Mouse (Mus musculus): Measurements from ENCODE around the gene Prim2. TPM values are rescaled to one million over a fixed set of nuclear protein-coding genes. Genes with fewer than 3 reads are reported as not detected.

The Prim2 gene
- polyA plus RNA-seq, 1 experiment from 2014 or later = 15.7 TPM

GRCm38 (mm10) chr1:33650875-33651274 lies 18.7 kb downstream of the Prim2 start:
- no peaks in the 10 kb centered on the region for H3K4me1 ChIP-seq (replicated peaks)
- no peaks in the 10 kb centered on the region for H3K27me3 ChIP-seq
- peaks cover 11% of the 10 kb centered on the region; the same call in 1 of the 2 replicates for H3K36me3 ChIP-seq
- no peak overlapping the region for H3K4me3 ChIP-seq
- no peaks in the 10 kb centered on the region for H3K9me3 ChIP-seq (replicated peaks)
- ATAC-seq (replicated peaks; ENCODE audit: insufficient number of reproducible peaks, insufficient read depth, low FRiP score, low read depth) = no peak
- no peak overlapping the region for H3K27ac ChIP-seq
- no peak overlapping the region for H3K9ac ChIP-seq
- H3K4me2 ChIP-seq = no peak overlapping the region
- 89% methylated on average over 11 of the region's 11 CpGs for WGBS

GRCm38 (mm10) chr1:33649534-33650108 lies 20.0 kb downstream of the Prim2 start:
- H3K4me2 ChIP-seq = no peak overlapping the region

DNA sequence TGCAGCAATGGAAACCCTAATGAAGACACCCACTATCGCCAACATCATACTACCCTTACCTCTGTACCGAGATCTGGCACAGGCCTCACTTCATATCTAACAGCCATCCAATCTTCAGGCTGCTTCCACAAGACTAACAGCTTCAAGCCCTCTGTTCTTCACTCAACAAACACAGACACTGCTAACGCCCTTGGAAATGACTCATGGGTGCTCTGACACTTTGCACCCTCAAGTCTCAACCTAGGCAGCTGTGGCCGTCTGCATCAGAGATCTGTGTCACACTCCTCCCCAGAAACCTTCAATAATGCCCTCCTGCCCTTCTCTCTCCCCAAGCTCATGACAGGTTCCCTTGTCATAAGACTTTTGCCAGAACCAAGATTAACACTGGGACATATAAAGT lies 20.6 kb downstream of the Prim2 start:
- no peak for ATAC-seq (replicated peaks; ENCODE audit: insufficient number of reproducible peaks, insufficient read depth, low FRiP score, low read depth)
- H3K27me3 ChIP-seq = no peaks in the 10 kb centered on the region
- no peak overlapping the region for H3K27ac ChIP-seq
- H3K36me3 ChIP-seq = peaks cover 11% of the 10 kb centered on the region; the same call in 1 of the 2 replicates
- H3K4me3 ChIP-seq = no peak overlapping the region
- no peaks in the 10 kb centered on the region for H3K9me3 ChIP-seq (replicated peaks)
- WGBS = 83% methylated on average over 4 of the region's 4 CpGs
- H3K4me2 ChIP-seq = no peak overlapping the region
- no peaks in the 10 kb centered on the region for H3K4me1 ChIP-seq (replicated peaks)
- H3K9ac ChIP-seq = no peak overlapping the region

More at GRCm38 (mm10) chr1:33649534-33650108, 20.0 kb downstream of the Prim2 start:
- H3K9me3 ChIP-seq (replicated peaks) = no peaks in the 10 kb centered on the region
- H3K27me3 ChIP-seq = no peaks in the 10 kb centered on the region
- H3K4me1 ChIP-seq (replicated peaks) = no peaks in the 10 kb centered on the region
- no peak for ATAC-seq (replicated peaks; ENCODE audit: insufficient number of reproducible peaks, insufficient read depth, low FRiP score, low read depth)
- H3K9ac ChIP-seq = no peak overlapping the region
- H3K4me3 ChIP-seq = no peak overlapping the region
- H3K36me3 ChIP-seq = peaks cover 11% of the 10 kb centered on the region; the same call in 1 of the 2 replicates
- no peak overlapping the region for H3K27ac ChIP-seq
- 88% methylated on average over 9 of the region's 9 CpGs for WGBS

GRCm38 (mm10) chr1:33647661-33648060 lies 21.9 kb downstream of the Prim2 start:
- H3K9ac ChIP-seq = no peak overlapping the region
- no peak overlapping the region for H3K27ac ChIP-seq
- H3K9me3 ChIP-seq (replicated peaks) = no peaks in the 10 kb centered on the region
- peaks cover 11% of the 10 kb centered on the region; the same call in 1 of the 2 replicates for H3K36me3 ChIP-seq
- H3K4me3 ChIP-seq = no peak overlapping the region
- no peaks in the 10 kb centered on the region for H3K27me3 ChIP-seq
- H3K4me2 ChIP-seq = no peak overlapping the region
- no peaks in the 10 kb centered on the region for H3K4me1 ChIP-seq (replicated peaks)
- no peak for ATAC-seq (replicated peaks; ENCODE audit: insufficient number of reproducible peaks, insufficient read depth, low FRiP score, low read depth)
- 77% methylated on average over 4 of the region's 4 CpGs for WGBS

DNA sequence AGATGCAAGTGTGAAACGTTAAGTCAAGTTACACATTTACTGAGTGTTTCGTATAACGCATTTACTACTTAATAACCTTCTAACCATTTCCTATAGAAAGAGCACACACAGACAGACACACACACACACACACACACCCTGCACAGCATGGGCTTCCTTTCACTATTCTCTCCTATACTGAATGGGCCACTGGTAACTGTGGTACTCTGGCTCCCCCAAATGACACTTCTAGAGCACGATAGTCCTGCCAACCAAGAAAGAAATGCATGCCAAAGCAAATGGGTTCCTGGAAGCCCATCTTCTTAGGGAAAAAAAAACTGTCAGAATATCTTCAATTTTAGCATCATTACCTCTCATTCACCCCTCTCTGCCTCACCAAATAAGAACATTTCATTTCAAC lies 22.4 kb downstream of the Prim2 start:
- Histone ChIP-seq H3K4me2 (no peak overlapping the region), H3K9ac (no peak overlapping the region), H3K4me1 (replicated peaks) (no peaks in the 10 kb centered on the region), H3K27me3 (no peaks in the 10 kb centered on the region), H3K4me3 (no peak overlapping the region), H3K27ac (no peak overlapping the region), H3K9me3 (replicated peaks) (no peaks in the 10 kb centered on the region), H3K36me3 (peaks cover 11% of the 10 kb centered on the region; the same call in 1 of the 2 replicates)
- WGBS = 75% methylated on average over 4 of the region's 4 CpGs
- ATAC-seq (replicated peaks; ENCODE audit: insufficient number of reproducible peaks, insufficient read depth, low FRiP score, low read depth) = no peak

DNA sequence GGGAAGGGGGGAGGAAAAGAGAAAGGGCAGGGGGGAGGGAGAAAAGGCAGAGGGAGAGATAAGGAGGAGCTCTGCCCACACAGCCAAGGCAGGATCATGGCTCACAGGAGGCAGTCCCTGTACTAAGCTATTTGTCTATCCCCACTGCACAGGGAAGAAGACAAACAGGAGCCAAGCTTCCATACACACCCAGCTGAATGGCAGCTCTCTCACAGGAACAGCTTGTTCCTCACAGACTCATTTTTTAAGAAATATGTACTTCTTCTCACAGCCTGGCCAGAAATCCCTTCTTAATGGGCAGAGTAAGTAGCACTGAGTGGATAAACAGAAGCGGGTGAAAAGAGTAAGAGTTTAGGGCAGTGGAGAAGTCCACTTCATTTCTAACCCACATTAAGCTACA lies 23.9 kb downstream of the Prim2 start:
- Histone ChIP-seq H3K4me2 (no peak overlapping the region), H3K9ac (no peak overlapping the region), H3K27ac (no peak overlapping the region), H3K27me3 (no peaks in the 10 kb centered on the region), H3K4me3 (no peak overlapping the region), H3K4me1 (replicated peaks) (no peaks in the 10 kb centered on the region), H3K36me3 (peaks cover 2% of the 10 kb centered on the region; the same call in 1 of the 2 replicates), H3K9me3 (replicated peaks) (no peaks in the 10 kb centered on the region)
- 87% methylated on average over 1 of the region's 1 CpGs for WGBS
- ATAC-seq (replicated peaks; ENCODE audit: insufficient number of reproducible peaks, insufficient read depth, low FRiP score, low read depth) = no peak

DNA sequence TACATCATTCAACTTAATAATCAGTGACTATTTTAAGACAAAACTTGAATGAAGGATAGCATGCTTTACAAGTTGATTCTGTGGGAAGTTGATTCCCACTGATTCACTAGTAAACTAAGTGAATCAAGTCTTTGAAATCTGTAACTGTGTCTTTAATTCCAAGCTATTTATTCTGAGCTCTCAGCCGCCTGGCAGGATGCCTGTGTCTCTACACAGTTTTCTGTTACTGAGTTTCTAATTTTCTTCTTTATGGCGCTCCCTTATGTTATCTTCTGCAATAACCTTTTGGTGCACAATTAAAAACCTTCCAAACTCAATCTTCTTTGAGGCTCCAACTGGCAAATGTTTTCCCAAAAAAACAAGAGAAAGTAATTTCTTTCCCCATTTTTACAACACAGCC lies 28.5 kb downstream of the Prim2 start:
- no peak overlapping the region for H3K4me2 ChIP-seq
- H3K27me3 ChIP-seq = no peaks in the 10 kb centered on the region
- H3K9me3 ChIP-seq (replicated peaks) = no peaks in the 10 kb centered on the region
- no peak for ATAC-seq (replicated peaks; ENCODE audit: insufficient number of reproducible peaks, insufficient read depth, low FRiP score, low read depth)
- H3K9ac ChIP-seq = no peak overlapping the region
- WGBS = 86% methylated on average over 2 of the region's 2 CpGs
- peaks cover 6% of the 10 kb centered on the region; the same call in 1 of the 2 replicates for H3K36me3 ChIP-seq
- no peak overlapping the region for H3K4me3 ChIP-seq
- H3K27ac ChIP-seq = no peak overlapping the region
- H3K4me1 ChIP-seq (replicated peaks) = no peaks in the 10 kb centered on the region

- no peak for ATAC-seq (replicated peaks; ENCODE audit: insufficient number of reproducible peaks, insufficient read depth, low FRiP score, low read depth)
- H3K9ac ChIP-seq = no peak overlapping the region
- no peaks in the 10 kb centered on the region for H3K27me3 ChIP-seq
- no peaks in the 10 kb centered on the region for H3K9me3 ChIP-seq (replicated peaks)
- H3K4me3 ChIP-seq = no peak overlapping the region
- no peaks in the 10 kb centered on the region for H3K4me1 ChIP-seq (replicated peaks)
- H3K27ac ChIP-seq = no peak overlapping the region
- WGBS = 93% methylated on average over 5 of the region's 5 CpGs
- H3K4me2 ChIP-seq = no peak overlapping the region
- H3K36me3 ChIP-seq = peaks cover 6% of the 10 kb centered on the region; the same call in 1 of the 2 replicates
These were observed 29.5 kb downstream of the Prim2 start for GRCm38 (mm10) chr1:33640089-33640488.

DNA sequence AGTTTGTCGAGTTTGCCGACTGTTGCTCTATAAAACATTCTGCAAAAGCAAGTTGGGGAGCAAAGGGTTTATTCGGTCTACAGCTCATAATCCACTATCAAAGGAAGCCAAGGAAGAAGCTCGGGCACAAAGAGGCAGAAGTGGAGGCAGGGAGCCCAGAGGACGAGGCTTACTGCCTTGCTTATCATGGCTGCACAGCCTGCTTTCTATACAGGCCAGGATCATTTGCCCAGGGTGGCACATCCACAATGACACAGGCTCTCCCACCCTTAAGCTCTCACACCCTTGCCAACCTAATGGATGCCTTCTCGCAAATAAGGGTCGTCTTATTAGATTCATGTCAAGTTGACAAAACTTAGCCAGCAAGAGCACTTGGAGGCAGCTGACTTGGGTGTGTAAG lies 30.4 kb downstream of the Prim2 start:
- H3K4me3 ChIP-seq = no peak overlapping the region
- peaks cover 6% of the 10 kb centered on the region; the same call in 1 of the 2 replicates for H3K36me3 ChIP-seq
- WGBS = 88% methylated on average over 7 of the region's 7 CpGs
- H3K9ac ChIP-seq = no peak overlapping the region
- H3K4me2 ChIP-seq = no peak overlapping the region
- no peaks in the 10 kb centered on the region for H3K4me1 ChIP-seq (replicated peaks)
- no peak for ATAC-seq (replicated peaks; ENCODE audit: insufficient number of reproducible peaks, insufficient read depth, low FRiP score, low read depth)
- no peaks in the 10 kb centered on the region for H3K9me3 ChIP-seq (replicated peaks)
- H3K27ac ChIP-seq = no peak overlapping the region
- no peaks in the 10 kb centered on the region for H3K27me3 ChIP-seq

DNA sequence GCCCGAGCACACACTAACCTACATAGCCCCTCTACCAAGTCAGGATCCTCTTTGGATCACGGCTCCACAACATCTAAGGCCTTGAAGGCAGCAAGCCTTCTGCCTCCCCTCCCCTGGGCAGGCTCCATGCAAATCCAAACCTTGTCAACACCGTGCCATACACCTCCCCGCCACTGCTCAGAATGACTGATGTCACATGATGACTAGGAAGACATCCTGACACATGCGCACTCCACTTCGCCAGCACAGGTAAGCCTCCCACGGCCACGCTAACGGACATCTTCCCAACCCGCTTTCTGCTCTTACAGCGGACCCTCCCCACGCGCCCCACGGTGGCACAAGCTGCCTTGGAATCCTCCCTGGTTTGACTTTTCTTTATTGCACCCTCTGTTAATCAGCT lies 31.8 kb downstream of the Prim2 start:
- no peaks in the 10 kb centered on the region for H3K27me3 ChIP-seq
- no peaks in the 10 kb centered on the region for H3K9me3 ChIP-seq (replicated peaks)
- 89% methylated on average over 14 of the region's 14 CpGs for WGBS
- H3K36me3 ChIP-seq = peaks cover 14% of the 10 kb centered on the region
- no peak overlapping the region for H3K27ac ChIP-seq
- no peak overlapping the region for H3K9ac ChIP-seq
- ATAC-seq (replicated peaks; ENCODE audit: insufficient number of reproducible peaks, insufficient read depth, low FRiP score, low read depth) = no peak
- H3K4me2 ChIP-seq = no peak overlapping the region
- H3K4me1 ChIP-seq (replicated peaks) = no peaks in the 10 kb centered on the region
- H3K4me3 ChIP-seq = no peak overlapping the region

- WGBS = 90% methylated on average over 10 of the region's 10 CpGs
- Histone ChIP-seq H3K4me1 (replicated peaks) (no peaks in the 10 kb centered on the region), H3K9ac (no peak overlapping the region)
These were observed 33.0 kb downstream of the Prim2 start for GRCm38 (mm10) chr1:33636421-33637195.

More at GRCm38 (mm10) chr1:33636421-33637195, 33.0 kb downstream of the Prim2 start:
- Histone ChIP-seq H3K4me2 (peak overlapping the region; percentile 25; the same call in 1 of the 2 replicates), H3K27me3 (no peaks in the 10 kb centered on the region), H3K4me3 (no peak overlapping the region), H3K27ac (no peak overlapping the region), H3K9me3 (replicated peaks) (no peaks in the 10 kb centered on the region), H3K36me3 (peaks cover 17% of the 10 kb centered on the region)
- ATAC-seq (replicated peaks; ENCODE audit: insufficient number of reproducible peaks, insufficient read depth, low FRiP score, low read depth) = no peak
